In genomic region chr13:84570984-84571844, GRCm38 (mm10) we compare ENCODE assay signal across 8 mouse cellular contexts.
DNase-seq lines count a peak whose midpoint lies in the region; ATAC-seq and TF ChIP-seq lines count a peak whose summit lies in the region.

No protein-coding gene starts in this region.

- no peak for TF ChIP-seq POLR2A in limb, embryonic 14.5 days (IDR thresholded peaks at IDR 0.05; ENCODE audit: borderline replicate concordance, extremely low read depth, insufficient read depth, insufficient read length)

- no peaks in the 10 kb centered on the region for H3K4me1 ChIP-seq in limb, embryonic 14.5 days (ENCODE audit: control insufficient read depth, insufficient read depth, low read length)
- H3K4me1 ChIP-seq in limb, embryonic 10.5 days: no peaks in the 10 kb centered on the region
- peaks cover 47% of the 10 kb centered on the region for H3K4me1 ChIP-seq in forebrain, embryonic 13.5 days
- peaks cover 21% of the 10 kb centered on the region for H3K4me1 ChIP-seq in midbrain, embryonic 12.5 days

- H3K4me2 ChIP-seq in limb, embryonic 14.5 days (replicated peaks; ENCODE audit: low read depth, low read length, severe bottlenecking): no peak overlapping the region
- H3K4me2 ChIP-seq in forebrain, embryonic 13.5 days: peak overlapping the region; percentile 25
- peak overlapping the region; percentile 25 for H3K4me2 ChIP-seq in midbrain, embryonic 12.5 days (replicated peaks)

- no peak overlapping the region for H3K27ac ChIP-seq in limb, embryonic 14.5 days (replicated peaks; ENCODE audit: low read depth, low read length)
- H3K27ac ChIP-seq in limb, embryonic 10.5 days: no peak overlapping the region
- H3K27ac ChIP-seq in forebrain, embryonic 13.5 days: peak overlapping the region; percentile 92
- H3K27ac ChIP-seq in midbrain, embryonic 12.5 days (replicated peaks): peak overlapping the region; percentile 83

- H3K9ac ChIP-seq in limb, embryonic 14.5 days (ENCODE audit: low read depth, low read length, severe bottlenecking): no peak overlapping the region
- no peak overlapping the region for H3K9ac ChIP-seq in forebrain, embryonic 13.5 days
- H3K9ac ChIP-seq in midbrain, embryonic 12.5 days (replicated peaks): no peak overlapping the region

- WGBS in limb, embryonic 14.5 days: 53% methylated on average over 10 of the region's 10 CpGs
- 69% methylated on average over 10 of the region's 10 CpGs for WGBS in limb, embryonic 10.5 days
- WGBS in forebrain, embryonic 13.5 days: under 1% methylated on average over 10 of the region's 10 CpGs
- WGBS in midbrain, embryonic 12.5 days: 2% methylated on average over 10 of the region's 10 CpGs

- H3K27me3 ChIP-seq in limb, embryonic 14.5 days (ENCODE audit: control insufficient read depth, insufficient read depth, low read length): no peaks in the 10 kb centered on the region
- H3K27me3 ChIP-seq in limb, embryonic 10.5 days (ENCODE audit: low read depth, poor library complexity, severe bottlenecking): no peaks in the 10 kb centered on the region
- no peaks in the 10 kb centered on the region for H3K27me3 ChIP-seq in forebrain, embryonic 13.5 days
- H3K27me3 ChIP-seq in midbrain, embryonic 12.5 days: no peaks in the 10 kb centered on the region

- peak; percentile 14 for DNase-seq in limb, embryonic 14.5 days (ENCODE audit: low spot score)
- no peak for DNase-seq in limb, embryonic 10.5 days (ENCODE audit: low spot score)
- DNase-seq in layer of hippocampus, adult 8-10 months (ENCODE audit: low spot score in 2 of 2): peak; percentile 81 to 83
- no peak for DNase-seq in spleen, adult 12 weeks (ENCODE audit: low spot score)
- DNase-seq in MN1 (ENCODE audit: low spot score): no peak

- H3K9me3 ChIP-seq in limb, embryonic 14.5 days (ENCODE audit: control insufficient read depth, low read length): no peaks in the 10 kb centered on the region
- no peaks in the 10 kb centered on the region for H3K9me3 ChIP-seq in limb, embryonic 10.5 days (replicated peaks)
- H3K9me3 ChIP-seq in forebrain, embryonic 13.5 days (replicated peaks): no peaks in the 10 kb centered on the region
- H3K9me3 ChIP-seq in midbrain, embryonic 12.5 days: no peaks in the 10 kb centered on the region

- ATAC-seq in limb, embryonic 14.5 days (ENCODE audit: low FRiP score, low read depth): no peak
- peak; percentile 95 for ATAC-seq in forebrain, embryonic 13.5 days
- peak; percentile 98 for ATAC-seq in midbrain, embryonic 12.5 days (ENCODE audit: low FRiP score, low read depth)
- no peak for ATAC-seq in erythroid progenitor cell, adult 5-6 weeks (replicated peaks; ENCODE audit: low FRiP score, poor library complexity, severe bottlenecking)

- H3K4me3 ChIP-seq in limb, embryonic 14.5 days (replicated peaks; ENCODE audit: low read length): no peak overlapping the region
- no peak overlapping the region for H3K4me3 ChIP-seq in limb, embryonic 10.5 days
- H3K4me3 ChIP-seq in forebrain, embryonic 13.5 days: no peak overlapping the region
- no peak overlapping the region for H3K4me3 ChIP-seq in midbrain, embryonic 12.5 days

- no peaks in the 10 kb centered on the region for H3K36me3 ChIP-seq in limb, embryonic 14.5 days (ENCODE audit: control insufficient read depth, insufficient read depth, low read length)
- H3K36me3 ChIP-seq in limb, embryonic 10.5 days: no peaks in the 10 kb centered on the region
- H3K36me3 ChIP-seq in forebrain, embryonic 13.5 days (ENCODE audit: poor library complexity, severe bottlenecking): no peaks in the 10 kb centered on the region
- no peaks in the 10 kb centered on the region for H3K36me3 ChIP-seq in midbrain, embryonic 12.5 days

Comparison
In these comparisons a context has a peak if more than half of its experiments do, and no peak if none do; other contexts are left out.
1. DNase-seq: peak in limb, embryonic 14.5 days (single experiment) and layer of hippocampus, adult 8-10 months (2 of 2); none in limb, embryonic 10.5 days (single experiment), spleen, adult 12 weeks (single experiment) and MN1 (single experiment).
2. ATAC-seq: peak in forebrain, embryonic 13.5 days (single experiment) and midbrain, embryonic 12.5 days (single experiment); none in limb, embryonic 14.5 days (single experiment) and erythroid progenitor cell, adult 5-6 weeks (single experiment).
3. H3K27ac ChIP-seq: peak in forebrain, embryonic 13.5 days (single experiment) and midbrain, embryonic 12.5 days (single experiment); none in limb, embryonic 14.5 days (single experiment) and limb, embryonic 10.5 days (single experiment).